In the genomic region with DNA sequence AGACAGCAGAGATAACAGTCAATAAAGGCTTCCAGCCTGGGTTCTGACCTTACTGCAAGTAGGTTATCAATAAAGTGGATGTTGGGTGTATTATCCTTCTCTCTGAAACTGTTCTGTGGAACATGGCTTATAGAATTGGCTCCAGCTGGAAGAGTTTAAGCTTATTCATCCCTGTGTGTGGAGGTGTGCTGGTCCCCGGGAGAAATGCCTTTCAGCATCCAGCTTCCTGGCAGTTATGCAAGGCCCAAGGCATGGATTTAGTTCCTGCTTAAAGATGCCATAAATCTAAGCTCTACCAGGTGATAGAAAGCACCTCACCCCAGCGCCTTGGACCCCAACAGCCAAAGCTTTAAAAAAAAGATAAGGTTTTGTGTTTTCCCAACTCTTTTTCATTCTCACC, we compare ENCODE assay signal across 13 mouse cellular contexts.
DNase-seq lines count a peak whose midpoint lies in the region; ATAC-seq and TF ChIP-seq lines count a peak whose summit lies in the region.
"Had no signal": no experiment of that assay in that cellular context is flagged by ENCODE, and none has a peak within 500 bp of the region (broad histone marks: within the 10 kb centered on the region; RNA-seq: fewer than 3 reads in every experiment).

No protein-coding gene starts in this region.

- no peak overlapping the region for H3K4me3 ChIP-seq in forebrain, embryonic 14.5 days (ENCODE audit: low read depth, low read length)
- no peak overlapping the region for H3K4me3 ChIP-seq in forebrain, postnatal 0 days (ENCODE audit: low read depth, low read length)
- H3K4me3 ChIP-seq: embryonic facial prominence, embryonic 12.5 days; hindbrain, embryonic 10.5 days had no signal

- H3K27me3 ChIP-seq in forebrain, embryonic 14.5 days (replicated peaks; ENCODE audit: control insufficient read depth, insufficient read depth, low read length) = no peaks in the 10 kb centered on the region
- no peaks in the 10 kb centered on the region for H3K27me3 ChIP-seq in forebrain, postnatal 0 days (ENCODE audit: insufficient read depth, low read length)
- H3K27me3 ChIP-seq: embryonic facial prominence, embryonic 12.5 days had no signal

- 37% methylated on average over 2 of the region's 2 CpGs for WGBS in forebrain, embryonic 14.5 days
- 38% methylated on average over 2 of the region's 2 CpGs for WGBS in forebrain, postnatal 0 days

- no peaks in the 10 kb centered on the region for H3K36me3 ChIP-seq in forebrain, embryonic 14.5 days (ENCODE audit: control insufficient read depth, insufficient read depth, low read length)
- no peaks in the 10 kb centered on the region for H3K36me3 ChIP-seq in forebrain, postnatal 0 days (ENCODE audit: insufficient read depth)
- H3K36me3 ChIP-seq: embryonic facial prominence, embryonic 12.5 days; hindbrain, embryonic 10.5 days had no signal

- no peak overlapping the region for H3K4me2 ChIP-seq in forebrain, embryonic 14.5 days (ENCODE audit: low read length)
- H3K4me2 ChIP-seq in forebrain, postnatal 0 days (ENCODE audit: low read depth) = no peak overlapping the region
- H3K4me2 ChIP-seq: embryonic facial prominence, embryonic 12.5 days had no signal

- H3K9ac ChIP-seq in forebrain, embryonic 14.5 days (ENCODE audit: low read length) = no peak overlapping the region
- H3K9ac ChIP-seq in forebrain, postnatal 0 days = no peak overlapping the region
- H3K9ac ChIP-seq: embryonic facial prominence, embryonic 12.5 days; liver, embryonic 14.5 days had no signal

- H3K4me1 ChIP-seq in forebrain, embryonic 14.5 days (ENCODE audit: control insufficient read depth, insufficient read depth, low read length) = peaks cover 12% of the 10 kb centered on the region
- no peaks in the 10 kb centered on the region for H3K4me1 ChIP-seq in forebrain, postnatal 0 days (ENCODE audit: insufficient read depth)
- H3K4me1 ChIP-seq: embryonic facial prominence, embryonic 12.5 days; hindbrain, embryonic 10.5 days had no signal

- no peak for TF ChIP-seq CTCF in forebrain, postnatal 0 days (IDR thresholded peaks at IDR 0.05; ENCODE audit: low read depth)

- no peak for DNase-seq in forebrain, embryonic 14.5 days (ENCODE audit: low spot score)
- no peak for DNase-seq in forebrain, postnatal 0 days
- DNase-seq in left cerebral cortex, adult 18-20 months (ENCODE audit: low spot score in 2 of 2) = peak; percentile 26 to 42
- no peak for DNase-seq in left cerebral cortex, postnatal 14 days (ENCODE audit: low spot score in 2 of 2)
- DNase-seq in right cerebral cortex, postnatal 25 days = peak; percentile 27
- no peak for DNase-seq in right cerebral cortex, postnatal 14 days
- DNase-seq in embryo, embryonic 9.5 days (ENCODE audit: extremely low spot score) = no peak
- DNase-seq in retina, postnatal 1 day = no peak
- DNase-seq: B cell, adult 2 months had no signal

- peak overlapping the region; percentile 68; the same call in 1 of the 2 replicates for H3K27ac ChIP-seq in forebrain, embryonic 14.5 days (ENCODE audit: low read depth, low read length)
- H3K27ac ChIP-seq in forebrain, postnatal 0 days (ENCODE audit: low read depth, low read length) = no peak overlapping the region
- H3K27ac ChIP-seq: embryonic facial prominence, embryonic 12.5 days; hindbrain, embryonic 10.5 days; liver, embryonic 14.5 days had no signal

- no peaks in the 10 kb centered on the region for H3K9me3 ChIP-seq in forebrain, embryonic 14.5 days (replicated peaks; ENCODE audit: control insufficient read depth, low read length)
- no peaks in the 10 kb centered on the region for H3K9me3 ChIP-seq in forebrain, postnatal 0 days (ENCODE audit: low read length)
- H3K9me3 ChIP-seq: embryonic facial prominence, embryonic 12.5 days; hindbrain, embryonic 10.5 days had no signal

- intact Hi-C loops in left cerebral cortex, postnatal 14 days (cut with DNase I) = no loop called here

- peak; percentile 36 for ATAC-seq in forebrain, embryonic 14.5 days
- ATAC-seq in forebrain, postnatal 0 days = no peak
- ATAC-seq: lung, postnatal 0 days had no signal

Comparison
In these comparisons a context has a peak if more than half of its experiments do, and no peak if none do; other contexts are left out.
1. DNase-seq: peak in left cerebral cortex, adult 18-20 months (2 of 2) and right cerebral cortex, postnatal 25 days (single experiment); none in forebrain, embryonic 14.5 days (single experiment), forebrain, postnatal 0 days (single experiment), left cerebral cortex, postnatal 14 days (0 of 2), right cerebral cortex, postnatal 14 days (single experiment), embryo, embryonic 9.5 days (single experiment) and retina, postnatal 1 day (single experiment).